Mouse (Mus musculus): ENCODE results near the gene Pou4f1.
"Not testable (repeated sequence)": the region's sequence is repeated elsewhere in the genome, so short reads cannot be mapped to it uniquely, and the experiment has no call there.

The Pou4f1 gene

DNA sequence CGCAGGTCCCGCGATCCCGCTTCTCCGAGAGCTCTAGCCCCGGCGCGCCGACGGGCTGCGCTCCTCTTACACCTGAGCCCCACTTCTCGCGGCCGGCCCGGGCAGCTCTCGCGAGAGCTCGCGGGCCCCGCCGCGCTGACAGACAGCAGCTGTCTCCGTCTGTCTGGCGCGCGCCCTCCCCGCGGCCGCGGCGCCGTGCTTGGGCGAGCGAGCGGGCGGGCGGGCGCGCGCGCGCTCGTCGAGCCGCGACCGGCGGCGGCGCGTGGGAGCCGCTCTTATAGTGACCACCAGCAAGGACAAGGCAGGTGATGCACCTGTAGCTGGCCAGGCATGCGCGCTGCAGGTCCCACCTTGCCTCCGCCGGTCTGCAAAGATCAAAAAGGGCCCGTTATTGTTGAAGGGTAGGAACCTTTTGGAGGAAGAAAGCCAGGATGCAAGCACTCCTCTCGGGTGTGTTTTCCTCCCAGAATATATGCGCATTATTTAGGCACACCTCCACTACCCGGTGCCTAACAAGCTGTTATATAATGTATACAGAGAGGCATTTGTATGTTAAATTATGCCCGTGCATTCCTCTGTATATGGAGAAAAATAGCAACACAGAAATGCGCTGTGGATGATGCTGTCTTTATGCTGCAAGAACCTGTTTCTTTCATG lies at the start of gene Pou4f1:
TSS of gene Pou4f1 (minus strand) at position 34 of the 657 bp plus-strand sequence.
- peak; percentile 90 for DNase-seq

GRCm38 (mm10) chr14:104511664-104512063 lies 43.9 kb upstream of the Pou4f1 start:
- no peak for DNase-seq

DNA sequence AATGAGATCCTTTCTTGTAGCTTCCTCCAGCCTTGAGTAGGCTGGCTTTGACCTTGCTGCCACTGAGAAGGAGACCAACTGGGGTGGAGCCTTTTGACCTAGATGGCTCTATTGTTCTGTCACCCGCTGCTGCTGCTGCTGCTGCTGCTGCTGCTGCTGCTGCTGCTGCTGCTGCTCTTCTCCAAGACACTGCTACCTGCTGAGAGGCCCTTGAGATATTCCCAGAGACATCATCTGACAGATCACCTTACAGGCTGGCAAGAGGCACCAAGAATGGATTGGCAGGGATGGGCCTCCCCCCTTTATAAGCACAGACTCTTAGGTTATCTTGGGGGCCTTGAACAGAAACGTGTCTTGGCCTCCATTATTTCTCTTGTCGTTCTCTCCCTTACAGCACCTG lies 35.0 kb upstream of the Pou4f1 start:
- DNase-seq = not testable (repeated sequence)

GRCm38 (mm10) chr14:104479751-104480150 lies 12.0 kb upstream of the Pou4f1 start:
- DNase-seq = peak; percentile 87

DNA sequence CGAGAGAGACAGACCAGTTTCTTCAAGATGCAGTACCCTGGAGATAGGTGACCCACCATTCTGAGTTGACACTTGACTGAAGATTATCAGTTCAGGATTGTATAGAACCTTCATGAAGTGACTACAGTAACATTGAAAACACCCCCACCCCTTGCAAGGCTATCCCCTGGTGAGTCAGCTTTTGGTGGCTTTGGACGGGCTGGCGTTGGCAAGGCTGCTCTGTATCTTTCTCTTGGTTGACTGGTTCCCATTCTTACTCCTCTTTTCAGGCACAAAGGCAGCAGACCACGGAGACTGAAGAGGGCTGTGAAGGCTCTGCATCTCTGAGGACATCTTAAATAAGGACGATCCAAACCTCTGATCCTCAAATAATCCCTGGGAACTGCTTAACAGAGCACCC lies 10.8 kb upstream of the Pou4f1 start:
- peak; percentile 64 for DNase-seq

DNA sequence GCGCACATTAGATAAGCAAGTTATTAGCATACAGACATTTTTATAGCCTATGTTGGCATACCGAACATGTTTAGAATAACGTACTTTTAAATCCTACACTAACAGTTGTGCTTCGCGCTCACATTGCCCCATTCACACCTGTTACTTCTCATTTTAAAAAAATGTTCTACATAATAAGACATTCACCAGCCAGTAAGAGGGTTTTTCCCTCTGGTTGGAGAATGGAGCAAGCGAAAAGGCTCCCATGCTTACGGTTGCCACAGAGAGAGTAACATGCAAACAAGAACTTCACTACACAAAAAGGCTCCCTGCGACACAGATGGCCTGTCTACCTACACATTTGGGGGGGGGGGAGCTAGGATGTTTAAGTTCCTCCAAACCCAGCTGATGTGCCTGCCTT lies 9.8 kb upstream of the Pou4f1 start:
- no peak for DNase-seq

DNA sequence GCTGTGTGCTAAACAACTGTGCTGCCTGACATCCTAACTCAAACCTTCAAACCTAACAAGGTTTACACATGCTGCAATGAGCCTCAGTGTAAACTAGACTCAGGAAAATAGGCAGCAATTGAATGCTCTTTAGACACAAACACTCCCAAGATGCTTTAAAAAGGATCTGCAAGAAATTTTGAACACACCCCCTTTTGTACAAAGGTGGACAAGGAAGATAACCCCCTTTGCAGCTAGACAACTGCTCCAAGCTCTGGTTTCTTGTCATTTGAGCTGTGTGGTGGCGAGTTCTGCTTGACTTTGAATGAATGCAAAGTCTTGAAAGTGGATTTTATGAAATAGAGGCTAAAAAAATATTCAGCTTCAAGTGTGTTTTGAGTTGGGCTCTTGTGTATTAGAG lies 7.6 kb upstream of the Pou4f1 start:
- DNase-seq = peak; percentile 23

DNA sequence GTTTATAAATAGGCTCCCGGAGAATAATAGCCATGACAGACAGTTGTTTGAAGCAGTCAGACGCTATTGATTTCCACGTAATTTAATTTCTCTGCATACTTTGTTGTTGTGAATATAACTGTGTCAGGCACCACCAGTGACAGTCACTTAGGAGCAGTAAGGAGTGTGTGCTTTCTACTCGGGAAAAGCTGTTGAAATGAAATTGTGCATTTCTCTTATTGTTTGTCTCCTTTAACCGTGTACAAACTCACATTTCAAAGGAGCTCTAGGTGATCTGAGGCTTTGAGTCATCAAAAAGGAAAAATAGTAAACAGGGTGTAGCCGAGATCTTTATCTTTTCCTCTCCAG lies 798 bp upstream of the Pou4f1 start:
- DNase-seq = no peak

GRCm38 (mm10) chr14:104467133-104467965 lies 450 bp downstream of the Pou4f1 start:
- DNase-seq = peak; percentile 78

- peak; percentile 82 for DNase-seq
These were observed 1.2 kb downstream of the Pou4f1 start for GRCm38 (mm10) chr14:104466557-104466956.

- DNase-seq = peak; percentile 85
These were observed 2.1 kb downstream of the Pou4f1 start for GRCm38 (mm10) chr14:104465483-104466235.

- peak; percentile 61 for DNase-seq
These were observed 3.0 kb downstream of the Pou4f1 start for GRCm38 (mm10) chr14:104464841-104465240.

GRCm38 (mm10) chr14:104463631-104464250 lies 4.1 kb downstream of the Pou4f1 start:
- peak; percentile 19 for DNase-seq

DNA sequence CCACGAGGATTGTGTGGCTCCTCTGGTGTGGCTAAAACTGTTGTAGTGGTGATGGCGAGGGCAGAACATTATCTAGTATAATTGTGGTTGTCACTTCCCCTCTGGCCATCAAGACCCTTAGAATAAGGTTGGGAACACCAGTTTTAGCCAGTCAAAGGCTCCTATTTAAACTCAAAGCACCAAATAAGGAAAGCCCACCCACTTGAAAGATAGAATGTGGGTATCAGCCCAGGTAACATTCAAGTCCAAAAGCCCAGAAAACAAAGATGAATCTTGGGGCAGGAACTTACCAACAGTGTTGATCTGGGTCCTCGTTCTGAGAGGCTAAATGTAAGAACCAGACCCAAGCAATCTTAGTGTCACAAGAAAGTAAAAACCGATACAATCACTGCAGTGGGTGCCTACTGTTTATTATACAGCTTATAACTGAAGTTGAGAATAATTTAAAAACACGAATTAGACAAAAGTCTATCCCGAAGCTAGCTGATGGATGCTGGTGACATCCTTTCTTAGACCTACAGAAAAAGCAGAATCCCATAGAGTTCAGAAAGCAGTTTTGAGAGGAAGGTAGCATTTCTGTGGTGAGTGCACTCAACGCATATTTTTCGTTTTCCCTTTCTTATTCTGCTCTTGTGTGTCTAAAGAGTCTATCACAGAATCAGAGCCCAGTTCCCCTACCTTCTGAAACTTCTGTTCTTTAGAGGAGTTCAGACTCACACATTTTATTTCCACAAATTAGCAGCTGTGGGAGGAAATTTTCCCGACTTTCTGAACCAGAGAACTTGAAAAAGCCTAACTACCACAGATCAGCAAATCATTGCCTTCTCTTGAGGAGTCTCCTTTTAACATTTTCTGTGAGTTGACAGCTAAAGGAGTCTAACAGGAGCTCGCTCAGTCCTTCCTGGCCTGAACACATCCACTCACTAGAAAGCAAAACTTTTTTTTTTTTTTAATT lies 6.2 kb downstream of the Pou4f1 start:
- DNase-seq = no peak

DNA sequence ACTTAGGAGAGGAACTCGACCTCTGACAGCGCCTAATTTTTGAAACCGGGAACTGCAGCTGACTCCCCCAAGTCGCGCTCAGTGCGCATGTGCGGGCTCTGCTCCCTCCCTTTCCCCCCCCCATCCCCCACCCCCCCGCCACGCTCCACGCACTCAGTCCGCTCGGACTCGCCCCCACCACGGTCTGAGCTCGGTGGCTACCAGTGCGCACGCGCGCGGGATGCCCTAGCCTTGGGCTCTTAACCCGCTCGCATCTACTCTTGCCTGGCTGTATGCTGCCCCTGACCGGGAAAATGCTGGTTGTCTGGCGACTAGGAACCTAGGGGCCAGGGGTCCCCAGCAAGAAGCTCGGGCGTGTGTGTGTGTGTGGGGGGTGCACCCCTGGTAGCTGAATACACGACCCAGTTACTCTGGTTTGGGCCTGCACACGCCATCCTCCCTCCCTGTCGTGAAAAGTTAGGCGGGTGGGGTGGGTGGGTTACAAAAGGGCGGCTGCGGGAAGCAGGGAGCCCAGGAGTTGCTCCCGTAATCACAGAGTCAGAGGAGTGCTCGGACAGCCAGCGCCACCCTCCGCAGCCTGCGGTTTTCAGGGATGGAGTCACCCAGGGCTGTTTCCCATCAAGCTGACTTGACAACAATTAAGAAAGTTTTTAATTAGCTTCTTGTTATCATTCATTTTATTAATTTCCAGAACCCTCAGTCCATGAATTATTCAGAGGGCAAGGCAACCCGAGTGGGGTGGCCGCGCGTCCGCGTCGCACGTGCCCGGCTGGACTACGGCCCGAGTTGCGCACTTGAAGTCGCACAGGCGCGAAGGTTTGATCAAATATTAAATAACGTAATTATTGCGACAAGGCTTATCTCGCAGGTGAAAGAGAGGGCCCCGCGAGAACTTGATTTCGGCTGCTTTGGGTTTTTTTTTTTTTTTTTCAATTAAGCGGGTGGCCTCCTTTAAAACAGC lies 7.2 kb downstream of the Pou4f1 start:
- DNase-seq = peak; percentile 84

- no peak for DNase-seq
These were observed 8.2 kb downstream of the Pou4f1 start for GRCm38 (mm10) chr14:104459513-104460111.

- DNase-seq = no peak
These were observed 8.9 kb downstream of the Pou4f1 start for GRCm38 (mm10) chr14:104458728-104459512.

DNA sequence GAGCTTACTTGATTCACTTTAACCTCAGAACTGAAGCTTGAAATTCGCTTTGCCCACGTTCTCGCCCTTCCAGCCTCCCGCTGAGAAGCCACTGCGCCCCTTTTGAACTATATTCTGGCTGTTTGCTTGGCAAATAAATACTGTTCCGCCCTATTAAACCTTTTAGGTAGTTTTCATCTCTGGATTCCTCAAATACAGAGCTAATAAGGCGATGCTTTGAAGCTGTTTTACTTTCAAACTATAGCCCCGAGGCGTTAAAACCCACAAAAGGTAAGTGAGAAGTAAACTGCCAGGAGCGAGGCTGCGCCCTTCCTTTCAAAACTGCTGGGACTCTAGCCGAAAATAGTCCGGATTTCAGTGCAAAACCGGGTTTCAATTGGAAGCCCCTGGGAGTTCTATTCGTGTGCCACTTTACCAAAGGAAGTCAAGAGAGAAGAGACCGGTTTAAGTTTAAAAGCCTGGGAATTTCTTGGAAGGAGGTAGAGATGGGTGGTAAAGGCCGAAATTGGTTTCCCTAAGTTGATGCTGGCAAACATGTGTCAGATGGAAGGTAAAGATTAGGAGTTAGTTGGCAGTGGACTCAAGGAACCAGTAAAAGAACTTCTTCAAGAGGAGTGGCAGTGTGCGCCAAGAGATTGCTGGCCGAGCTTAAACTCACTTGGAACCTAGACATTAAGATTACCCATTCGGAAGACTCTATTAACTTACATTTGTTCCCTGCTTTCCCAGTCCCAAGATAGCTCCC lies 9.7 kb downstream of the Pou4f1 start:
- DNase-seq = no peak

GRCm38 (mm10) chr14:104456976-104457375 lies 10.8 kb downstream of the Pou4f1 start:
- DNase-seq = peak; percentile 68
